In genomic region chr14:15872013-15872412, GRCm38 (mm10) we compare ENCODE assay signal across 32 mouse cellular contexts.
"Had no signal": no experiment of that assay in that cellular context is flagged by ENCODE, and none has a peak within 500 bp of the region (broad histone marks: within the 10 kb centered on the region; RNA-seq: fewer than 3 reads in every experiment).

No protein-coding gene starts in this region.

- H3K4me2 ChIP-seq: limb, embryonic 12.5 days; limb, embryonic 13.5 days; limb, embryonic 15.5 days; liver, embryonic 11.5 days; liver, embryonic 12.5 days; liver, embryonic 13.5 days; liver, embryonic 15.5 days; lung, embryonic 14.5 days; lung, embryonic 15.5 days; midbrain, embryonic 11.5 days; midbrain, embryonic 12.5 days; midbrain, embryonic 13.5 days; midbrain, embryonic 15.5 days; neural tube, embryonic 12.5 days had no signal

- H3K4me3 ChIP-seq: limb, embryonic 10.5 days; limb, embryonic 12.5 days; limb, embryonic 13.5 days; limb, embryonic 15.5 days; liver, embryonic 12.5 days; liver, embryonic 13.5 days; liver, embryonic 15.5 days; lung, embryonic 15.5 days; megakaryocyte, embryonic 14.5 days; midbrain, embryonic 10.5 days; midbrain, embryonic 12.5 days; midbrain, embryonic 13.5 days; midbrain, embryonic 15.5 days; myocyte; neural tube, embryonic 12.5 days had no signal

- H3K27me3 ChIP-seq: limb, embryonic 12.5 days; limb, embryonic 13.5 days; limb, embryonic 15.5 days; liver, embryonic 12.5 days; liver, embryonic 13.5 days; liver, embryonic 15.5 days; lung, embryonic 15.5 days; megakaryocyte, embryonic 14.5 days; midbrain, embryonic 12.5 days; midbrain, embryonic 13.5 days; midbrain, embryonic 15.5 days; neural tube, embryonic 12.5 days had no signal

- H3K4me1 ChIP-seq: limb, embryonic 10.5 days; limb, embryonic 12.5 days; limb, embryonic 13.5 days; limb, embryonic 15.5 days; liver, embryonic 12.5 days; liver, embryonic 13.5 days; liver, embryonic 15.5 days; lung, embryonic 15.5 days; megakaryocyte, embryonic 14.5 days; midbrain, embryonic 10.5 days; midbrain, embryonic 12.5 days; midbrain, embryonic 13.5 days; midbrain, embryonic 15.5 days; neural tube, embryonic 12.5 days had no signal

- H3K9me3 ChIP-seq: limb, embryonic 10.5 days; limb, embryonic 12.5 days; limb, embryonic 13.5 days; limb, embryonic 15.5 days; liver, embryonic 12.5 days; liver, embryonic 13.5 days; liver, embryonic 15.5 days; lung, embryonic 15.5 days; megakaryocyte, embryonic 14.5 days; midbrain, embryonic 10.5 days; midbrain, embryonic 12.5 days; midbrain, embryonic 13.5 days; midbrain, embryonic 15.5 days; neural tube, embryonic 12.5 days had no signal

- H3K27ac ChIP-seq: limb, embryonic 10.5 days; limb, embryonic 12.5 days; limb, embryonic 13.5 days; limb, embryonic 15.5 days; liver, embryonic 12.5 days; liver, embryonic 13.5 days; liver, embryonic 14.5 days; liver, embryonic 15.5 days; lung, embryonic 15.5 days; macrophage; midbrain, embryonic 10.5 days; midbrain, embryonic 12.5 days; midbrain, embryonic 13.5 days; midbrain, embryonic 15.5 days; neural tube, embryonic 12.5 days had no signal

- ATAC-seq: liver, embryonic 12.5 days; liver, postnatal 0 days; lung, postnatal 0 days; midbrain, embryonic 13.5 days; midbrain, embryonic 15.5 days; midbrain, embryonic 16.5 days had no signal

- H3K9ac ChIP-seq: limb, embryonic 12.5 days; limb, embryonic 13.5 days; limb, embryonic 15.5 days; liver, embryonic 12.5 days; liver, embryonic 13.5 days; liver, embryonic 14.5 days; liver, embryonic 15.5 days; liver, postnatal 0 days; lung, embryonic 14.5 days; lung, embryonic 15.5 days; midbrain, embryonic 12.5 days; midbrain, embryonic 13.5 days; midbrain, embryonic 15.5 days; neural tube, embryonic 12.5 days had no signal

- DNase-seq: left cerebral cortex, postnatal 4 days; liver; liver, embryonic 13.5 days; liver, postnatal 0 days; lung, adult 18-20 months; lung, adult 2 months; lung, embryonic 14.5 days; lung, postnatal 10 days; lung, postnatal 14 days; lung, postnatal 36 days; lung, postnatal 4 days; midbrain, embryonic 14.5 days had no signal

- H3K36me3 ChIP-seq: limb, embryonic 10.5 days; limb, embryonic 12.5 days; limb, embryonic 13.5 days; limb, embryonic 15.5 days; liver, embryonic 12.5 days; liver, embryonic 13.5 days; liver, embryonic 15.5 days; lung, embryonic 15.5 days; midbrain, embryonic 10.5 days; midbrain, embryonic 12.5 days; midbrain, embryonic 13.5 days; midbrain, embryonic 15.5 days; neural tube, embryonic 12.5 days had no signal
